ENCODE assay signal across 7 mouse cellular contexts in the genomic region with DNA sequence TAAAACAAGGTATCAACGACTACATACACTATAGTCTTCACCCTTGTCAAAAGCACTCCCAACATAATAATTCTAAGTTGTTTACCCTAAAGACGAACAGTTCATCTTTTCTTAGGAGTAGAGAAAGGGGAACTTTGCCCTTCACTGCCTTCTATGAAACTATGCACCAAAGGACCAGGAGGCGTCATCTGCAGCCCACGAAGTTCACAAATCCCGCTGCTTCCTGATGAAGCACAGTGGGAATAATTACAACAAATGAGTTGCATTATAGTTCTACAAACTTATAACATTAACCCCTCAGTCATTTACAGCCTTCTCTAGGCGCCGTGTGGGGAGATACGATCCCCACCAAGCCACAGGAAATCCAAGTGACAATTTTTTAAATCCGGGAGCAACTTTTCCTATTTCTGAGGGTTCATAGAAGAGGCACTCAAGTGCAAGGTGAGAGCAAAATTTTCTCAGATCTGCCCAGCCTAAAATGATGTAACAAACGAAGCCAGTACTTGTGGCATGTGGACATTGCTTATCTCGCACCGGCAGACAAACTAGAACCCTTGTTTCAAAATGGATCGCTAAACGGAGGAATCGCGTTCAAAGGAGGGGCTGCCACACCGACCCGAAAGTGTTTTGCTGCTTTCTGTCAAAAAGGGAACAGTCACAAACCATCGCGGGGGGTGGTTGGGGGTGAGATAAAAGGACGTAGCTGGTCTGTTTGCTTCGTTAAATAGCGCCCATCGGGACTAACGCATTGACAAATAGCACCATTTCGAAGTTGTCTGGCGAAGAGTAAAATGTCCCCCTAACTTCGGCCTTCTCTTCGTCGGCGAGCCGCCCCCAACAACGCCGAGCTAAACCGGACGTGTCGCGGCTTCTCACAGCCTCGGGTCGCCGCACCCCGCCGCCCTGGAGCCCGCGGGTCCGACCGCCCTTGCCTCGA. TPM values are rescaled to one million over a fixed set of nuclear protein-coding genes. Genes with fewer than 3 reads are reported as not detected.
DNase-seq lines count a peak whose midpoint lies in the region; TF ChIP-seq lines count a peak whose summit lies in the region.

No protein-coding gene starts in this region.

- 7% methylated on average over 48 of the region's 48 CpGs for WGBS in forebrain, embryonic 10.5 days
- WGBS in macrophage (ENCODE audit: missing documents): under 1% methylated on average over 48 of the region's 48 CpGs

- H3K9me3 ChIP-seq in E14TG2a.4 (ENCODE audit: low read length): no peaks in the 10 kb centered on the region
- H3K9me3 ChIP-seq in forebrain, embryonic 10.5 days: no peaks in the 10 kb centered on the region

- H3K4me1 ChIP-seq in E14TG2a.4 (replicated peaks; ENCODE audit: low read depth, low read length): peaks cover 39% of the 10 kb centered on the region
- peaks cover 36% of the 10 kb centered on the region for H3K4me1 ChIP-seq in forebrain, embryonic 10.5 days

- peak; percentile 14 to 20 for DNase-seq in B cell, adult 2 months
- DNase-seq in forebrain, embryonic 10.5 days (ENCODE audit: extremely low spot score, low spot score): no peak
- peak; percentile 10 for DNase-seq in kidney, adult 18-20 months
- DNase-seq in yolk sac, embryonic 10.5 days (ENCODE audit: low spot score): peak; percentile 53
- DNase-seq in layer of hippocampus, adult 18-20 months (ENCODE audit: low spot score in 2 of 2): no peak

- no peak for TF ChIP-seq CTCF in E14TG2a.4 (conservative IDR thresholded peaks at IDR 0.05; ENCODE audit: low read length)

- peaks cover 53% of the 10 kb centered on the region for H3K79me2 ChIP-seq in macrophage (ENCODE audit: inconsistent target)

- peaks cover 36% of the 10 kb centered on the region for H3K27me3 ChIP-seq in E14TG2a.4 (ENCODE audit: insufficient read depth, low read length)
- H3K27me3 ChIP-seq in forebrain, embryonic 10.5 days (ENCODE audit: poor library complexity, severe bottlenecking): no peaks in the 10 kb centered on the region

- H3K4me3 ChIP-seq in E14TG2a.4 (replicated peaks; ENCODE audit: low read length) (peak overlapping the region; percentile 86), macrophage (ENCODE audit: inconsistent target) (peak overlapping the region; percentile 65)
- H3K4me3 ChIP-seq in forebrain, embryonic 10.5 days: peak overlapping the region; percentile 85

- peak overlapping the region; percentile 97 for H3K27ac ChIP-seq in forebrain, embryonic 10.5 days
- peak overlapping the region; percentile 33 for H3K27ac ChIP-seq in macrophage

- peaks cover 12% of the 10 kb centered on the region for H3K36me3 ChIP-seq in E14TG2a.4 (ENCODE audit: insufficient read depth, low read length)
- H3K36me3 ChIP-seq in forebrain, embryonic 10.5 days (replicated peaks): peaks cover 26% of the 10 kb centered on the region
- no peaks in the 10 kb centered on the region for H3K36me3 ChIP-seq in macrophage (ENCODE audit: inconsistent target)

RNA-seq across cellular contexts. Expression of a gene that starts 1.3 kb away (rescaled TPM):
- polyA plus RNA-seq in forebrain, embryonic 10.5 days (2016; fragmentation: Nextera tagmentation; extraction: Ambion mirVana): 36.7 and 39.1 TPM in 2 replicates
- total RNA-seq in macrophage (2018; cell fraction: chromatin; rRNA removed): 10 to 100 TPM; 11.5 to 63.9 (median 25.2) TPM
- 100 to 1,000 TPM in 9 of 26 experiments, 10 to 100 TPM in 17; 56.5 to 118 (median 95.1) TPM for total RNA-seq in macrophage (2018; cell fraction: cytosol; rRNA removed)
- 100 to 1,000 TPM in 1 of 26 experiments, 10 to 100 TPM in 25; 50.8 to 104 (median 71.4) TPM for total RNA-seq in macrophage (2018; cell fraction: nucleus; rRNA removed)
- 58.0 to 95.8 TPM (median 83.8 TPM) in 3 replicates for polyA plus RNA-seq in macrophage (2018)
- 100 to 1,000 TPM; 129 to 135 TPM for total RNA-seq in layer of hippocampus, adult 18-20 months (2021)

RNA-seq across cellular contexts. Expression of a gene that starts 25.5 kb away (rescaled TPM):
- polyA plus RNA-seq in forebrain, embryonic 10.5 days (2016; fragmentation: Nextera tagmentation; extraction: Ambion mirVana): 192 and 193 TPM in 2 replicates
- 10 to 100 TPM in 13 of 26 experiments, 1 to 10 TPM in 13; 3.1 to 21.8 (median 10.4) TPM for total RNA-seq in macrophage (2018; cell fraction: chromatin; rRNA removed)
- 10 to 100 TPM; 11.3 to 24.9 (median 16.4) TPM for total RNA-seq in macrophage (2018; cell fraction: cytosol; rRNA removed)
- 10 to 100 TPM in 9 of 26 experiments, 1 to 10 TPM in 17; 3.6 to 17.5 (median 7.2) TPM for total RNA-seq in macrophage (2018; cell fraction: nucleus; rRNA removed)
- 14.7 to 21.2 TPM (median 18.5 TPM) in 3 replicates for polyA plus RNA-seq in macrophage (2018)
- total RNA-seq in layer of hippocampus, adult 18-20 months (2021): 10 to 100 TPM; 50.7 to 52.7 TPM

RNA-seq across cellular contexts. Expression of a gene that starts 25.7 kb away (rescaled TPM):
- 13.5 and 14.4 TPM in 2 replicates for polyA plus RNA-seq in forebrain, embryonic 10.5 days (2016; fragmentation: Nextera tagmentation; extraction: Ambion mirVana)
- 10 to 100 TPM in 16 of 26 experiments, 1 to 10 TPM in 10; 2.1 to 24.5 (median 12.0) TPM for total RNA-seq in macrophage (2018; cell fraction: chromatin; rRNA removed)
- total RNA-seq in macrophage (2018; cell fraction: cytosol; rRNA removed): 10 to 100 TPM in 19 of 26 experiments, 1 to 10 TPM in 7; 6.9 to 14.5 (median 12.5) TPM
- 10 to 100 TPM in 14 of 26 experiments, 1 to 10 TPM in 12; 3.3 to 23.8 (median 10.9) TPM for total RNA-seq in macrophage (2018; cell fraction: nucleus; rRNA removed)
- polyA plus RNA-seq in macrophage (2018): 9.5 to 14.0 TPM (median 11.2 TPM) in 3 replicates
- total RNA-seq in layer of hippocampus, adult 18-20 months (2021): 100 to 1,000 TPM; 112 to 114 TPM

Comparison
In these comparisons a context has a peak if more than half of its experiments do, and no peak if none do; other contexts are left out.
1. DNase-seq: peak in B cell, adult 2 months (2 of 2), kidney, adult 18-20 months (single experiment) and yolk sac, embryonic 10.5 days (single experiment); none in forebrain, embryonic 10.5 days (single experiment) and layer of hippocampus, adult 18-20 months (0 of 2).
2. Peak in every context shown above with its lines, with median percentiles within 50 percentile points of each other: H3K4me3 ChIP-seq.